ENCODE assay signal across 7 mouse cellular contexts in the genomic region with DNA sequence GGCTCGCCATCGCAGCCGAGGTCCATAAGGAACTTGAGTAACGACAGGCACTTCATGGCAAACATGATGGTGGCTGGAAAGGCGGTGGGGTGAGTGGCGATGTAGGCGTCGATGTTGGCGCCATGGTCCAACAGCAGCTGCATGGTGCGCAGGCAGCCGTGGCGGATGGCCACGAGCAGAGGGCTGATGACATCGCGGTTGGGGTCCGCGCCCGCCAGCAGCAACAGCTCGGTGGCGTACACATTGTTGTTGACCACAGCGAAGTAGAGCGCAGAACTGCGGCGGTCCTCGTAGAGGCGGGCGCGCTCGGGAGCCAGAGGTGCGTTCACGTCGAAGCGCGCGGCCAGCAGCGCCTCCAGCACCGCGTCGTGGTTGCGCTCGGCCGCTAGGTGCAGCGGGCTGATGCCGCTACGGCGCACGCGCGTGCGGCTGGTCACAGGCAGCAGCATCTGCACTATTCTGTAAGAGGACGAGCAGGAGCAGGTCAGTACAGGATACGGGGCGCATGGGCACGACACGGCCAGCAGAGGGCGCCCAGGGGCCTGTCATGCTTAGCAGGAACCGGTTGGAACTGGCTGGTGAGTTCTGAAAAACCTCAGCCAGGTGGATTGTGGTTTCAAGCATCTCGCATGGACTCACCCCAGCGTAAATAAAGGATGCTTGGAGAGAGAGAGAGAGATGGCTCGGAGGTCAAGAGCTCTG. TPM values are rescaled to one million over a fixed set of nuclear protein-coding genes. Genes with fewer than 3 reads are reported as not detected.
DNase-seq lines count a peak whose midpoint lies in the region; ATAC-seq lines count a peak whose summit lies in the region.

No protein-coding gene starts in this region.

- peak overlapping the region; percentile 65 for H3K4me2 ChIP-seq in embryonic facial prominence, embryonic 14.5 days (ENCODE audit: low read depth, low read length)
- H3K4me2 ChIP-seq in limb, embryonic 13.5 days (replicated peaks) = peak overlapping the region; percentile 68
- H3K4me2 ChIP-seq in midbrain, embryonic 16.5 days (ENCODE audit: low read length) = peak overlapping the region; percentile 61

- H3K9me3 ChIP-seq in embryonic facial prominence, embryonic 14.5 days (ENCODE audit: control insufficient read depth, low read length) = no peaks in the 10 kb centered on the region
- H3K9me3 ChIP-seq in limb, embryonic 13.5 days = no peaks in the 10 kb centered on the region
- H3K9me3 ChIP-seq in midbrain, embryonic 16.5 days (replicated peaks; ENCODE audit: control insufficient read depth, low read length, poor library complexity, severe bottlenecking) = no peaks in the 10 kb centered on the region

- DNase-seq in adrenal gland, postnatal 4 days (ENCODE audit: low spot score in 2 of 2) = peak; percentile 75 to 79
- DNase-seq in embryonic facial prominence, embryonic 14.5 days (ENCODE audit: low spot score) = peak; percentile 95
- DNase-seq in heart, adult 9 months (ENCODE audit: low spot score in 2 of 2) = peak; percentile 64 to 83
- peak; percentile 95 for DNase-seq in kidney, adult 9 months
- DNase-seq in spleen, postnatal 10 days (ENCODE audit: low spot score in 2 of 2) = peak; percentile 77 to 92

- H3K27me3 ChIP-seq in embryonic facial prominence, embryonic 14.5 days (replicated peaks; ENCODE audit: control insufficient read depth, insufficient read depth, low read length) = peaks cover 9% of the 10 kb centered on the region; the same call in 1 of the 2 replicates
- H3K27me3 ChIP-seq in limb, embryonic 13.5 days = peaks cover 24% of the 10 kb centered on the region
- H3K27me3 ChIP-seq in midbrain, embryonic 16.5 days (ENCODE audit: control insufficient read depth, insufficient read depth, low read depth, low read length) = no peaks in the 10 kb centered on the region; the same call in 1 of the 2 replicates

- H3K4me3 ChIP-seq in embryonic facial prominence, embryonic 14.5 days (ENCODE audit: low read depth, low read length) = peak overlapping the region; percentile 39
- H3K4me3 ChIP-seq in limb, embryonic 13.5 days = peak overlapping the region; percentile 41
- peak overlapping the region; percentile 41 for H3K4me3 ChIP-seq in midbrain, embryonic 16.5 days (ENCODE audit: low read depth, low read length)

- 11% methylated on average over 36 of the region's 60 CpGs for WGBS in embryonic facial prominence, embryonic 14.5 days
- WGBS in limb, embryonic 13.5 days = 7% methylated on average over 60 of the region's 60 CpGs
- 8% methylated on average over 60 of the region's 60 CpGs for WGBS in midbrain, embryonic 16.5 days

- no peaks in the 10 kb centered on the region for H3K36me3 ChIP-seq in embryonic facial prominence, embryonic 14.5 days (ENCODE audit: control insufficient read depth, insufficient read depth, low read length)
- H3K36me3 ChIP-seq in limb, embryonic 13.5 days = no peaks in the 10 kb centered on the region
- no peaks in the 10 kb centered on the region for H3K36me3 ChIP-seq in midbrain, embryonic 16.5 days (ENCODE audit: control insufficient read depth, insufficient read depth, low read length)

- H3K27ac ChIP-seq in embryonic facial prominence, embryonic 14.5 days (replicated peaks; ENCODE audit: low read depth, low read length) = no peak overlapping the region
- H3K27ac ChIP-seq in limb, embryonic 13.5 days = no peak overlapping the region
- no peak overlapping the region for H3K27ac ChIP-seq in midbrain, embryonic 16.5 days (ENCODE audit: low read length)

- H3K4me1 ChIP-seq in embryonic facial prominence, embryonic 14.5 days (ENCODE audit: control insufficient read depth, insufficient read depth, low read length) = no peaks in the 10 kb centered on the region; the same call in 1 of the 2 replicates
- H3K4me1 ChIP-seq in limb, embryonic 13.5 days = peaks cover 14% of the 10 kb centered on the region
- H3K4me1 ChIP-seq in midbrain, embryonic 16.5 days (ENCODE audit: control insufficient read depth, insufficient read depth, low read length) = 0 out of 2 replicates have a peak, but pooled peaks cover 2% of the 10 kb centered on the region

- peak; percentile 97 for ATAC-seq in embryonic facial prominence, embryonic 14.5 days (ENCODE audit: low read depth)
- ATAC-seq in limb, embryonic 13.5 days (ENCODE audit: low FRiP score, low read depth) = peak; percentile 91
- ATAC-seq in midbrain, embryonic 16.5 days = peak; percentile 97

- peak overlapping the region; percentile 42 for H3K9ac ChIP-seq in embryonic facial prominence, embryonic 14.5 days (ENCODE audit: low read depth, low read length)
- peak overlapping the region; percentile 54 for H3K9ac ChIP-seq in limb, embryonic 13.5 days
- peak overlapping the region; percentile 56 for H3K9ac ChIP-seq in midbrain, embryonic 16.5 days (ENCODE audit: low read depth, low read length)

RNA-seq across cellular contexts. Expression of a gene that starts 14.5 kb away (rescaled TPM):
- total RNA-seq in adrenal gland, postnatal 4 days (2021) = not detected
- polyA plus RNA-seq in embryonic facial prominence, embryonic 14.5 days (2014; fragmentation: Nextera tagmentation; extraction: Ambion mirVana) = 0.21 TPM in 1 of 2 replicates, not detected in the other
- polyA plus RNA-seq in limb, embryonic 13.5 days (2015; fragmentation: Nextera tagmentation; extraction: Ambion mirVana) = 0.10 TPM in 1 of 2 replicates, not detected in the other
- polyA plus RNA-seq in midbrain, embryonic 16.5 days (2015; fragmentation: Nextera tagmentation; extraction: Ambion mirVana) = 5.3 and 7.7 TPM in 2 replicates

RNA-seq across cellular contexts. Expression of a gene that starts 30.5 kb away (rescaled TPM):
- total RNA-seq in adrenal gland, postnatal 4 days (2021) = 1 to 10 TPM; 2.5 to 5.2 TPM
- polyA plus RNA-seq in embryonic facial prominence, embryonic 14.5 days (2014; fragmentation: Nextera tagmentation; extraction: Ambion mirVana) = 21.1 and 22.0 TPM in 2 replicates
- 6.0 and 6.7 TPM in 2 replicates for polyA plus RNA-seq in limb, embryonic 13.5 days (2015; fragmentation: Nextera tagmentation; extraction: Ambion mirVana)
- 0.80 and 0.82 TPM in 2 replicates for polyA plus RNA-seq in midbrain, embryonic 16.5 days (2015; fragmentation: Nextera tagmentation; extraction: Ambion mirVana)
